Mouse (Mus musculus) MEL-GATA-1-ER (cell line): ENCODE data around the gene Rpl18.

Experiments used
- DNase-seq: peaks from one replicate; pipeline ENCODE4 v3.0.0-alpha.2; 2012; ENCODE audit warnings: low read depth; ENCODE audit errors: extremely low read depth

Rpl18 gene

DNA sequence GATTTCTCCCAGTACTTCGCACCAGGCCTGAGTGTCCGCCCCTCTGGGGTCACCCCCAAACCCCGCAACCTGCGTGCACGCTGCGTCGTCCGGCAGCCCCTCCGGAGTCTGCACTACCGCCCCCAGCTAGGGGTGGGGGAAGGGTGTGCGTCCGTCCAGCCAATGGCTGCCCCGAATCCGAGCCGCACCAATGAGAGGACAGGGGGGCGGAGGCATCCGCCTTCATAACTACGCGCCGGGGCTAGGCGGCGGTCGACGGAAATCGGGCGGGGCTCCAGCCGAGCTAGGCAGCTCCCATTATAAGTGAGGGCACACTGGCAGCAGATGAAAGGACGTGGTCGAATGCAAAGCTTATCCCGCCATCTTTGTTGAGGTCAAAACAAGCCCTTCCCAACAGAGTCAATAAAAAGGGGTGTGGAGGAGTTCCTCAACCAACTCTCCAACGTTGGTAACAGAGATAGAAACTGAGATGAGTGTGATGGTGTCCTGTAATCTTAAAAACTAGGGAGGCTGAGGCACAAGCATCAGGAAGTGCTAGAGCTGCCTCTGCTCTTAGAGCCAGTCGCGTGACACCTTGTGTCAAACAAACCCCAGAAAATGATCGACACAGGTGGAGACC lies at the start of gene Rpl18:
Gene Rpl18, plus strand, starts transcription at position 368 of the 619 bp plus-strand sequence.
- DNase-seq = peak; percentile 96

GRCm38 (mm10) chr7:45666161-45666560 lies 49.1 kb upstream of the Rpl18 start, which contains the start of gene Fut2:
Gene Fut2 (minus strand): TSS chr7:45666394.
- DNase-seq = no peak

DNA sequence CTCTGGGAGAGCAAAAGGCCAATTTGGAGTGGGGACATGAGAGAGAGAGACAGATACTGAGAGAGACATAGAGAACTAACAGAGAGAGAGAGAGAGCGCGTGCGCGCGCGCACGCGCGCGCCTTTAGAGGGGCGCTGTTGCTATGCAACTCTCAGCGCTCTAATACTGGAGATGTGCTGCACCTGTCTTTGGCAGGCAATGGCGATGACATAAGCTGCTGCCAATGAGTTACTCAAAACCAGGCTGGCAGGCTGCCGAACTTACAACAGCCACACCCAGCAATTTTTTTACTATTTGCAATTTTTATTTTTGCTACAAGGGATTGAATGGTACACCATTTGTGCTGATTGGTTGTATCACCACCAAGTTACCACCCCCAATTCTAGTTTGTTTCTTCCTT lies 47.5 kb upstream of the Rpl18 start:
- DNase-seq = no peak

DNA sequence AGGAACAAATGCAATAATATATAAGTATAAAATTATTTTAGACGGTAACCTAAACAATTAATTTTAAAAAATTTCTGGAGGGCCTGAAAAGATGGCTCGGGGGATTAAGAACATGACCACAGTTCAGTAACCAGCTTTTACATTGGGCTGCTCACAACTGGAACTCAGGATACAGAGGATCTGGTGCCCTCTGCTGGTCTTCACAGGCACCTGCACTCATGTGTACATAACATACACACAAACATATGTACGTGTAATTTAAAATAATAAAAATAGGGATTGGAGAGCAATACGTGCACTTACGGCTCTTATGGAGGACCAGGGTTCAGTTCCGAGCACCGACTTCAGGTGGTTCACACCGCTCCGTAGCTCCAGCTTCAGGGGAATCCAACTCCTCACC lies 46.3 kb upstream of the Rpl18 start:
- DNase-seq = peak; percentile 24

GRCm38 (mm10) chr7:45677627-45678295 lies 37.5 kb upstream of the Rpl18 start:
- no peak for DNase-seq

DNA sequence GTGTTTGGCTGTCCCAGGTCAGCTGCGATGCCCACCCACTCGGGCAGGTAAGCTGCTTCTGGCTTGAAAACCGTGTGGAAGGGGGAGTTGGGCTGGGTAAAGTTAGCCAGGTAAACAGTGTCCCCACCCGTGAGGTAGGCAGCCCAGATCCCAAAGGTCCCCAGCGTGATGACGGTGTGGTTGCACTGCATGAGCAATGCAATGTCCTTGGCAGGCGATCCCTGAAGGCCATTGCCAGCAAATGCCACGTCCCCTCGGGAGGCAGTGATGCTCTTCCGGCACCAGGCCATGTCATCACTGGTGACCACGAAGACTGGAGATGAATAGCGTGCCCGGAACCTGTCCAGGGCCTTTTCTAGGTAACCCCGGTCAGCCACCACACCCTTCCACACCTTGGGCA lies 36.7 kb upstream of the Rpl18 start:
- DNase-seq = no peak

DNA sequence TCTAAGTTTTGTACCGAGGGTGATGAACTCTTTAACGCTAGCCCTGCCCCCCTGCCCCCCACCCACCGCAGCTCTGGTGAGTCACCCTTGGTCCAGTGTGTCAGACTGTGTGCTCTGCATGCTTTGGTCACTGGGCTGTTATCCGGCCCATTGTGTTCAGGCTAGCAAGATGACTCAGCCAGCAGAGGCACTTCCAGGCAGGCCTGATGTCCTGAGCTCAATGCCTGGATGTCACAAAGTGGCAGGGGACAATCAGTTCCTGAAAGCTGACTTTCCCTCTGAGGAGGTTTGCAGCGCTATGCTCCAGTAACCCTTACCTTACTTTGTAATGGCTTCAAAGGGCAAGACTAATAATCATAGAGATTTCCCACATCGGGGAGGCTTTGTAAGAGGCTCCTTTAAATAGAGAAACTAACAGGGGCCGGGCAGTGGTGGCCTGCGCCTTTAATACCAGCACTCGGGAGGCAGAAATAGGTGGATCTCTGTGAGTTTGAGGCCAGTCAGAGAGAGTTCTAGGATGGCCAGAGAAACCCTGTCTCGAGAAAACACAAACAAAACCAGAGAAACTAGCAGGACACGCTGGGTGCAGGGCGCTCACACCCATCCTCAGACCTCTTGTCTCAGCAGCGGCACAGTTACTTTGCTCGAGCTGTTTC lies 35.2 kb upstream of the Rpl18 start:
- no peak for DNase-seq

- peak; percentile 73 for DNase-seq
Measured at GRCm38 (mm10) chr7:45681046-45681736, 34.1 kb upstream of the Rpl18 start.

DNA sequence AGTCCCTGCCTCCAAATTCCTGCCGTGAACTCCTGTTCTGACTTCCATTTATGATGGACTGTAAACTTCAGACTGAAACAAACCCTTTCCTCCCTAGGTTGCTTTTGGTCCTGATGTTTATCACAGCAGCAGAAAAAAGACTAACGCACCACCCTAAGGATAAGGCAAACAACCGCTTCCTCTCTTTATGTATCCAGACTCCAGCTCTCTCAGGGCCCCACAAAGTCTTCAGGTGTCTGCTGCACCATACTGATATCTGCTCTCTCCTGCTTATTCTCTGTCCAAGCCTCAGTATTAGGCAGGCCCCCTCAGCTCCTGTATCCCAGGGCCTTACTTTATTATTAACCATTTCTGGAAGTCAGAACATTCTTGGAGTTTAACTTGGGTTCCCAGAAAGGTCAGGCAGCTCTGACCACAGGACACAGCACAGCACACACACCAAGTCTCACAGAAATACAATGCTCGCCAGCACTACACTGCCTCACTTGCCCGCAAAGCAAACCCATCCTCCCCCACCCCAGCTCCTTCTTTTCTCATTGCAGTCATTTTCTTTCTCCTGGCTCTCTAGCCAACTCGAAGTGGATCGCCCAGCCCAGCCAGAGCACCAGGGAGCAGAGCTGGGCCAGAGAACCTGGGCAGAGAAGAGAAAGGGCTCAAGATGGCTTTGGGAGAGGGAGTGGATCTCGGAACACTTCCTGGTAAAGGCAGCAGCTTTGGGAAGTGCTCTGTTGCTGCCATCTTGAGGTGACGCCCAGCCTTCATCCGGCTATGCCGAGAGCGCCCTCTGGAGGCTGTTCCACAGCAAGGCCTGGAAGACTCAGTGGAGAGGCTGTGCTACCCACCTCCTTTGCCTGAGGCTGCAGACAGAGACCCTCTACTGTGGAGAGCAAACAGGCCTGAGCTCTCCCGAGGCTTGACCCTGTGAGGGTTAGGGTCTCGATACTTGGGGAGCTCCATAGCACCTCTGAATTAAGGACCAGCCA lies 32.8 kb upstream of the Rpl18 start:
- DNase-seq = peak; percentile 66

GRCm38 (mm10) chr7:45683396-45684050 lies 31.7 kb upstream of the Rpl18 start, which contains the start of gene Ntn5:
Gene Ntn5 (plus strand): TSS chr7:45684022.
- DNase-seq = no peak

- no peak for DNase-seq
Measured at GRCm38 (mm10) chr7:45685811-45686210, 29.4 kb upstream of the Rpl18 start.

- DNase-seq = no peak
Measured at GRCm38 (mm10) chr7:45686841-45687240, 28.4 kb upstream of the Rpl18 start.

- DNase-seq = no peak
Measured at GRCm38 (mm10) chr7:45689099-45689498, 26.2 kb upstream of the Rpl18 start.

- DNase-seq = no peak
Measured at GRCm38 (mm10) chr7:45689800-45690199, 25.5 kb upstream of the Rpl18 start.

DNA sequence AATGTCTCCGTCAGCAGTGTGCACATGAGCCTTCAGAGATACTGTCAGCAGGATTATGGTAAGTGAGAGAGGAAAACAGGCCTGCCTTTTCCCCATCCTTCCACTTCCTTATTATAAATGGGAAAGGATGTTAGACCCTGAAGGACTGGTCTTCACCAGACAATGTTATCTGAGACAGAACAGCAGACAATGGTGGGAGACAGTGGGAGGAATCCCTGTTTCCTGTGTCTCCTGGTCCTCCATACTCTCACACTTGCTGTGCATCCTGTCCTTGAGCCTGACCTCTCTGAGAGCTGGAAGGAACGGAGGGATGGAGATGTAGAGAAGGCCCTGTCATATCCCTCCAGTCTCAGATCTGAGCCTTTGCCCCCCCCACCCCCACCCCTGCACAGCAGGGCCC lies 22.9 kb upstream of the Rpl18 start:
- DNase-seq = no peak

DNA sequence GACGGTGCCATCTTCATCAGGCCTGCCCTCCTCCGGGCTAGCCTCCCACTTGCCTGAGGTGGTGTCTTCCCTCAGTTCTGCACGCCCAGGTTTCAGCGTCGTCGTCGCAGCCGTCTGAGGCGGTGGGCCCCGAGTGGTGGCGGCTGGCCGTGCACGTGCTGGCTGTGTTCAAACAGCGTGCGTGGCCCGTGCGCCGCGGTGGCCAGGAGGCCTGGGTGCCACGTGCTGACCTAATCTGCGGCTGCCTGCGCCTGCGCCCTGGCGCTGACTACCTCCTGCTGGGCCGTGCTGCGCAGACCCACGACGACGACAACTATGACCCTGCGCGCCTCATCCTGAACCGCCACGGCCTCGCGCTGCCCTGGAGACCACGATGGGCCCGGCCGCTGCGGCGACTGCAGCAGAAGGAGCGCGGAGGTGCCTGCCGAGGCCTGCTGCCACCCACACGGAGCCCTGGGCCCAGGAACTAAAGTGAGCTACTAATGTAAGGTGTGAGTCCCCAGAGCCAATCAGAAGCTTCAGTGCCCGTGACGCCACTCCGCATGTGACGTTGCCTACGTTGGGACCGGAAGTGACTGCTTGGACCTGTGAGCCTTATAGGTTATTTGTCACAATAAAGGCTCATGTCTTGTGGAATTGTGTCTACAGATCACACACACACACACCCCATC lies 21.2 kb upstream of the Rpl18 start, which contains the start of gene Sec1:
Gene Sec1, minus strand, starts transcription at position 482 of the 671 bp plus-strand sequence.
- no peak for DNase-seq

DNA sequence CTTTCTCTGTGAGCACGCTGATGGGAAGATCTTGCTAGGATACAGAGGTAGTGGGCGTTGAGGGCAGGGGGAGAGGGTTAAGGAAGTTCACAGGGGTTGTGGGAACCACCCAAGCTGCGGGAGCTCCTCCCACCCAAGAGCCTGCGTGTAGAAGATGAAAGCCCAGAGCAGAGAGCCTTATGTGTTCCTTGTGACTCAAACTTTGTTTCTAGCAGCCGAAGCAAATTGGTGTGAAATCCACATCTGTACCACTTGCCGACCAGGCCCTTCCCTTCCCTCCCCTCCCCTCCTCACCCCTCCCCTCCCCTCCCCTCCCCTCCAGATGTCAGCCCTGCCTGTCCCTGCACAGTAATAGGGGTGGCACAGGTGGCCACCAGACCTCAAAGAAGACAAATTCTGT lies 20.2 kb upstream of the Rpl18 start:
- no peak for DNase-seq

DNA sequence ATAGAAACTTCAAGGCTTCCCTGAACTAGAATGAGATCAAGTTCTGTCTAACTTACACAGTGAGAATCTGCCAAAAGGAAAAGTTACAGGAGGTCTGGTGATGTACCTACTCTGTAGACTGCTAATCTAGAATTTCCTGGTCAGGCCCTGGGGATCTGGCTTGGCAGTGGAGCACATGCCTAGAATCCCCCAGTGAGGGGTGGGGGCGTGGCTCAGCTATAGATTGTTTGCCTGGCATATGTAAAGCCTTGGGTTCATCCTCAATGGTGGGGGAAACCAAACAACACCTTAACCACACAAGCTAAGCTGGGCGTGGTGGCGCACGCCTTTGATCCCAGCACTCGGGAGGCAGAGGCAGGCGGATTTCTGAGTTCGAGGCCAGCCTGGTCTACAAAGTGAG lies 17.4 kb upstream of the Rpl18 start:
- DNase-seq = no peak

DNA sequence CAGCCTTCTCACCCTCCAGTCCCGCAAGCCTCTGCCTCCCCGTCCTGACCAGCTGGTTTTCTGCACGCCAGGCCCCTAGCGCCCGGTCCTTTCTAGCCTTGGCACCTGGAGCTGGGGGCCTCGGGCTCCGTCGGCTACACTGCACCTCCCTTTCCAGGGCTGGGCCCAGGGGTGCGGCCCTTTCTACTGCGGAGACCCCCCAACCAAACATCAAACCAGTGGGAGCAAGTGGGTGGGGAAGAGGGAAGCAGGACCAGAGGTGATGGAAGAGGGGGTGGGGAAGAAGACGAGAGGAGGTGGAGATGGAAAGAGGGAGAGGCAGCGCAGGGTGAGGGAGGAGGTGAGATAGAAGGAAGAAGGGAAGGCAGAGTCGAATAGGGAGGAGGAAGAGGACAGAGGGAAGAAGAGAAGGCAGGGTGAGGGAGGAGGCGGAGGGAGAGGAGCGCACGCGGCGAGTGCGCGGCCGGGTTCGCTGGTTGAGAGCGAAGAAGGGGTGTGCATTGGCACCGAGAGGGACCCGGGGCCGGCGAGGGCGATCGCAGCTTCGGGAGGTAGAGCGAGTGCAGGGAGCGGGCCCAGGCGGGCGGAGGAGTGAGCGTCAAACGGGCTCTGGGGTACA lies 15.6 kb upstream of the Rpl18 start, which contains the start of gene Car11:
Gene Car11, plus strand, starts transcription at position 321 of the 619 bp plus-strand sequence.
- no peak for DNase-seq
